Mouse (Mus musculus): ENCODE data around the gene Gpd2. TPM values are rescaled to one million over a fixed set of nuclear protein-coding genes. Genes with fewer than 3 reads are reported as not detected.

Gpd2 gene
- polyA plus RNA-seq, 1 experiment from 2014 or later: 14.7 TPM

DNA sequence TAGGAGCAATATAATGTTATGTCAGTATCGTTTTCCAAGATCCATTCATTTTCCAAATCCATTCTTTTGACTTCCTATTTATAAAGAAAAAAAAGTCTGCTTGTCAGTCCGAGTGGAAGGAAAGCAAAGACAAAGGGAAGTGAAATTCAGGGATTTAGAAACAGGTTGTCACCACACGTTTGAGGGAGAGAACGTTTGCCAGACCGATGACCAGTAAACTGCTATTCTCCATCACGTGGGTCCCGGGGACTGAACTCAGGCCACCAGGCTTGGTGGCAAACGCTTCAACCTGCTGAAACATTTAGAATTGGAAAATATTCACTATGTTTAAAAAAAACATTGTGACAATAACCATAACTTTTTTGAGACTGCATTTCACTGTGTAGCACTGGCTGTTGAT is 93.8 kb downstream of the Gpd2 start:
- no peak overlapping the region for H3K9ac ChIP-seq (ENCODE audit: low read depth, low read length)
- DNase-seq (ENCODE audit: low spot score) (no peak), ATAC-seq (ENCODE audit: low read depth) (no peak)
- H3K4me1 ChIP-seq (ENCODE audit: control insufficient read depth, insufficient read depth, low read length): no peaks in the 10 kb centered on the region
- H3K36me3 ChIP-seq (ENCODE audit: control insufficient read depth, insufficient read depth, low read length): no peaks in the 10 kb centered on the region
- H3K27ac ChIP-seq (replicated peaks; ENCODE audit: low read depth, low read length): no peak overlapping the region
- no peak overlapping the region for H3K4me2 ChIP-seq (ENCODE audit: low read depth, low read length)
- 85% methylated on average over 8 of the region's 8 CpGs for WGBS
- no peaks in the 10 kb centered on the region for H3K9me3 ChIP-seq (ENCODE audit: control insufficient read depth, low read length)
- no peak overlapping the region for H3K4me3 ChIP-seq (ENCODE audit: low read depth, low read length)
- no peaks in the 10 kb centered on the region for H3K27me3 ChIP-seq (replicated peaks; ENCODE audit: control insufficient read depth, insufficient read depth, low read length)

DNA sequence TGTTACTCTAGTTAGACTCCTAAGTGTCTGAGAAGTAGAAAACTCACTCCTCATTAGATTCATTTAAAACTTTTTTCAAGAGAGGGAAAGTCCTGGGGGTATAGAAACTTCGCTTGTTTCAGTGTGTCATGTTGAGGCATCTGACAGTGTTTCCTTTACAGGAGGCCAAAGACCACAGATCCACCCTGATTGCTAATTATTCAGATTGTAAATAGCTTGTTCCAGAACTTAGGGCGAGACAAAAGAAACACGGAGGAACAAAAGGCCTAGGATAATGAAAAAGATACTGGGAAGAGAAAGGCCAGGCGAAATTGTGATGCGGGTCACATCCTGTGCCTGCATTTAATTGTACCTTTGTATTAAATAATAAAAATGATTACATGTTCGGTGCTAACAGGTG is 96.0 kb downstream of the Gpd2 start:
- Histone ChIP-seq H3K4me2 (ENCODE audit: low read depth, low read length) (no peak overlapping the region), H3K4me3 (ENCODE audit: low read depth, low read length) (no peak overlapping the region), H3K36me3 (ENCODE audit: control insufficient read depth, insufficient read depth, low read length) (no peaks in the 10 kb centered on the region), H3K9me3 (ENCODE audit: control insufficient read depth, low read length) (no peaks in the 10 kb centered on the region), H3K9ac (ENCODE audit: low read depth, low read length) (no peak overlapping the region), H3K27me3 (replicated peaks; ENCODE audit: control insufficient read depth, insufficient read depth, low read length) (no peaks in the 10 kb centered on the region), H3K4me1 (ENCODE audit: control insufficient read depth, insufficient read depth, low read length) (no peaks in the 10 kb centered on the region), H3K27ac (replicated peaks; ENCODE audit: low read depth, low read length) (no peak overlapping the region)
- ATAC-seq (ENCODE audit: low read depth) (no peak), DNase-seq (ENCODE audit: low spot score) (no peak)
- 80% methylated on average over 6 of the region's 6 CpGs for WGBS

- no peak for ATAC-seq (ENCODE audit: low read depth)
- H3K27ac ChIP-seq (replicated peaks; ENCODE audit: low read depth, low read length): no peak overlapping the region
- no peak for DNase-seq (ENCODE audit: low spot score)
- no peak overlapping the region for H3K9ac ChIP-seq (ENCODE audit: low read depth, low read length)
- no peak overlapping the region for H3K4me3 ChIP-seq (ENCODE audit: low read depth, low read length)
- no peak overlapping the region for H3K4me2 ChIP-seq (ENCODE audit: low read depth, low read length)
- no peaks in the 10 kb centered on the region for H3K27me3 ChIP-seq (replicated peaks; ENCODE audit: control insufficient read depth, insufficient read depth, low read length)
- H3K9me3 ChIP-seq (ENCODE audit: control insufficient read depth, low read length): no peaks in the 10 kb centered on the region
- no peaks in the 10 kb centered on the region for H3K4me1 ChIP-seq (ENCODE audit: control insufficient read depth, insufficient read depth, low read length)
- H3K36me3 ChIP-seq (ENCODE audit: control insufficient read depth, insufficient read depth, low read length): no peaks in the 10 kb centered on the region
- WGBS: 87% methylated on average over 15 of the region's 15 CpGs
Measured at GRCm38 (mm10) chr2:57335397-57335796, 98.0 kb downstream of the Gpd2 start.

DNA sequence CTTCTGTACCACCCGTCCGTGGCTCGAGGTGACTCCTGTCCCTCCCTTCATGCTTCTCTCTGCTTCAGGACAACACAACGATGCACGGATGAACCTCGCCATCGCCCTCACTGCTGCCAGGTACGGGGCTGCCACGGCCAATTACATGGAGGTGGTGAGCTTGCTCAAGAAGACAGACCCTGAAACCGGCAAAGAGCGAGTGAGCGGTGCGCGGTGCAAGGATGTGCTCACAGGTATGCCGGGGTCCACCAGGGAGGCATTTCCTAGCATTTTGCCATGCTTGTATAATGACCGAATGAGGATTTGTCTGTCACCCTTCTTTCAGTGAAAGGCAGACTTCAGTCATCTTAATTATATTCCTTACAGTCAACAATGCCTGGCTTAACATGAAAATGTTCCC is 101.3 kb downstream of the Gpd2 start:
- no peak overlapping the region for H3K4me2 ChIP-seq (ENCODE audit: low read depth, low read length)
- WGBS: 94% methylated on average over 16 of the region's 16 CpGs
- no peak for DNase-seq (ENCODE audit: low spot score)
- H3K4me3 ChIP-seq (ENCODE audit: low read depth, low read length): no peak overlapping the region
- no peaks in the 10 kb centered on the region for H3K27me3 ChIP-seq (replicated peaks; ENCODE audit: control insufficient read depth, insufficient read depth, low read length)
- no peak overlapping the region for H3K9ac ChIP-seq (ENCODE audit: low read depth, low read length)
- no peaks in the 10 kb centered on the region for H3K4me1 ChIP-seq (ENCODE audit: control insufficient read depth, insufficient read depth, low read length)
- no peaks in the 10 kb centered on the region for H3K36me3 ChIP-seq (ENCODE audit: control insufficient read depth, insufficient read depth, low read length)
- ATAC-seq (ENCODE audit: low read depth): no peak
- H3K9me3 ChIP-seq (ENCODE audit: control insufficient read depth, low read length): no peaks in the 10 kb centered on the region
- no peak overlapping the region for H3K27ac ChIP-seq (replicated peaks; ENCODE audit: low read depth, low read length)

GRCm38 (mm10) chr2:57342910-57343309 is 105.5 kb downstream of the Gpd2 start:
- Histone ChIP-seq H3K27ac (replicated peaks; ENCODE audit: low read depth, low read length) (no peak overlapping the region), H3K4me1 (ENCODE audit: control insufficient read depth, insufficient read depth, low read length) (no peaks in the 10 kb centered on the region), H3K36me3 (ENCODE audit: control insufficient read depth, insufficient read depth, low read length) (0 out of 2 replicates have a peak, but pooled peaks cover 9% of the 10 kb centered on the region), H3K9ac (ENCODE audit: low read depth, low read length) (no peak overlapping the region), H3K4me3 (ENCODE audit: low read depth, low read length) (no peak overlapping the region), H3K9me3 (ENCODE audit: control insufficient read depth, low read length) (no peaks in the 10 kb centered on the region), H3K27me3 (replicated peaks; ENCODE audit: control insufficient read depth, insufficient read depth, low read length) (no peaks in the 10 kb centered on the region), H3K4me2 (ENCODE audit: low read depth, low read length) (no peak overlapping the region)
- WGBS: 23% methylated on average over 1 of the region's 1 CpGs
- DNase-seq (ENCODE audit: low spot score) (no peak), ATAC-seq (ENCODE audit: low read depth) (no peak)

DNA sequence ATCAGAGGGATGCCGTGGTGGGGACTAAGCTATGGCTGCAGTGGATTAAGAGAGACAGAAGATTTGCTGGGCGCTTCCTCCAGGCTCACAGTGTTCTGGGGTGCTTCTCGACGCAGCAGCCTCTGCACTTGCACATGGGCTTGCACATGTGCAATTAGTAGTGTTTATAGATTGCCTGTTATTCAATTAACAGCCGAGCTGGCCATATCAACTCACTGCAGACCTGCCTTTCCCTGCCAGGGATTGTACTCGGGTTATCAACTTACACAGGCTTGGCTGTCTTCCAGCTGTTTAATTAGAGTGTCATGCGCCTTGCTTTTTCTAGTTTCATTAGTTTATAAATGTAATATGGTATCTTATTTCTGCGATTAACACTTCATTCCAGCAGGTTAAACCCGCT is 113.2 kb downstream of the Gpd2 start:
- Histone ChIP-seq H3K4me3 (ENCODE audit: low read depth, low read length) (no peak overlapping the region), H3K9me3 (ENCODE audit: control insufficient read depth, low read length) (no peaks in the 10 kb centered on the region), H3K27ac (replicated peaks; ENCODE audit: low read depth, low read length) (no peak overlapping the region), H3K4me1 (ENCODE audit: control insufficient read depth, insufficient read depth, low read length) (no peaks in the 10 kb centered on the region; the same call in 1 of the 2 replicates), H3K9ac (ENCODE audit: low read depth, low read length) (no peak overlapping the region), H3K27me3 (replicated peaks; ENCODE audit: control insufficient read depth, insufficient read depth, low read length) (no peaks in the 10 kb centered on the region), H3K4me2 (ENCODE audit: low read depth, low read length) (no peak overlapping the region), H3K36me3 (ENCODE audit: control insufficient read depth, insufficient read depth, low read length) (0 out of 2 replicates have a peak, but pooled peaks cover 3% of the 10 kb centered on the region)
- 38% methylated on average over 9 of the region's 9 CpGs for WGBS
- DNase-seq (ENCODE audit: low spot score) (peak; percentile 78), ATAC-seq (ENCODE audit: low read depth) (peak; percentile 89)

DNA sequence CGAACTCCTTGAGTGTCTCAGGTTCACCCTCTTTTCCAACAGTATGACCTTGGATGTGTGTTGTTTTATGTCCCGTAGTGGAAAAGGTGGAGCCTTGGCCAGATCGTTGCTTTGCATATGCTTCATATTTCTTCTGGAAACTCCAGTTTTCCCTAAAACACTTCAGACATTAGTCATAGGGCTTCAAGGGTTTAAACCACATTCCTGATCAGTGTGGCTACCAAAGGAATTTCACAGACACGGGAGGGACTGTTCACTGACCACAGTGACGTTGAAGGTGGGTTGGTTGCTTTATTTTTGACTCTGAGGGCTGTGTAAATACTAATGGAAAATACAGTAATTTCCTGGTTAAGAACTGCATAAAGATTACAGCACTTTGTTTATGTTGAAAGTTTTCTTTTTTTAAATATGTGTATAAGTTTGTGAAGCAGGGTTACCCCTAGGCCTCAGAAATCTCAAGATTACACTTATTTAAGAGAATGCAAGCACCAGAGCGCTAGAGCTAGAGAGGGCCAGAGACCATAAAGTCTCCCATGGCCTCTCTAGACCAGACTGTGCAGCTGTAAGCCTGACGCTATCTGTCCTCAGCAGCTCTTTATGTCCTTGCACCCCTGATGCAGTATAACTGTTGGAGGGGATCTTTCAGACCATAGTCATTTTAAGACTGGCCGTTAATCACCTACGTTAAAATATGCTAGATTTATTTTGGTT is 116.4 kb downstream of the Gpd2 start:
- DNase-seq (ENCODE audit: low spot score) (peak; percentile 46), ATAC-seq (ENCODE audit: low read depth) (no peak)
- no peak overlapping the region for H3K4me3 ChIP-seq (ENCODE audit: low read depth, low read length)
- no peaks in the 10 kb centered on the region for H3K4me1 ChIP-seq (ENCODE audit: control insufficient read depth, insufficient read depth, low read length)
- H3K4me2 ChIP-seq (ENCODE audit: low read depth, low read length): no peak overlapping the region
- no peaks in the 10 kb centered on the region; the same call in 1 of the 2 replicates for H3K36me3 ChIP-seq (ENCODE audit: control insufficient read depth, insufficient read depth, low read length)
- no peaks in the 10 kb centered on the region for H3K9me3 ChIP-seq (ENCODE audit: control insufficient read depth, low read length)
- WGBS: 68% methylated on average over 9 of the region's 9 CpGs
- H3K27ac ChIP-seq (replicated peaks; ENCODE audit: low read depth, low read length): no peak overlapping the region
- no peak overlapping the region for H3K9ac ChIP-seq (ENCODE audit: low read depth, low read length)
- no peaks in the 10 kb centered on the region for H3K27me3 ChIP-seq (replicated peaks; ENCODE audit: control insufficient read depth, insufficient read depth, low read length)

- Histone ChIP-seq H3K27me3 (replicated peaks; ENCODE audit: control insufficient read depth, insufficient read depth, low read length) (no peaks in the 10 kb centered on the region), H3K4me1 (ENCODE audit: control insufficient read depth, insufficient read depth, low read length) (no peaks in the 10 kb centered on the region), H3K9ac (ENCODE audit: low read depth, low read length) (no peak overlapping the region), H3K27ac (replicated peaks; ENCODE audit: low read depth, low read length) (no peak overlapping the region), H3K4me2 (ENCODE audit: low read depth, low read length) (no peak overlapping the region), H3K9me3 (ENCODE audit: control insufficient read depth, low read length) (no peaks in the 10 kb centered on the region), H3K36me3 (ENCODE audit: control insufficient read depth, insufficient read depth, low read length) (no peaks in the 10 kb centered on the region; the same call in 1 of the 2 replicates), H3K4me3 (ENCODE audit: low read depth, low read length) (no peak overlapping the region)
- WGBS: 74% methylated on average over 3 of the region's 3 CpGs
- ATAC-seq (ENCODE audit: low read depth) (no peak), DNase-seq (ENCODE audit: low spot score) (no peak)
Measured at GRCm38 (mm10) chr2:57354848-57355247, 117.4 kb downstream of the Gpd2 start.

- 84% methylated on average over 12 of the region's 12 CpGs for WGBS
- ATAC-seq (ENCODE audit: low read depth) (no peak), DNase-seq (ENCODE audit: low spot score) (no peak)
- Histone ChIP-seq H3K4me1 (ENCODE audit: control insufficient read depth, insufficient read depth, low read length) (no peaks in the 10 kb centered on the region), H3K4me2 (ENCODE audit: low read depth, low read length) (no peak overlapping the region), H3K27ac (replicated peaks; ENCODE audit: low read depth, low read length) (no peak overlapping the region), H3K9me3 (ENCODE audit: control insufficient read depth, low read length) (no peaks in the 10 kb centered on the region), H3K9ac (ENCODE audit: low read depth, low read length) (no peak overlapping the region), H3K27me3 (replicated peaks; ENCODE audit: control insufficient read depth, insufficient read depth, low read length) (no peaks in the 10 kb centered on the region), H3K36me3 (ENCODE audit: control insufficient read depth, insufficient read depth, low read length) (no peaks in the 10 kb centered on the region; the same call in 1 of the 2 replicates), H3K4me3 (ENCODE audit: low read depth, low read length) (no peak overlapping the region)
Measured at GRCm38 (mm10) chr2:57356222-57356822, 118.9 kb downstream of the Gpd2 start.
